Mouse (Mus musculus) c-Kit-negative CD71-positive TER-119-positive erythroid progenitor cells, embryonic 14.5 days (primary cell): ENCODE results near the gene Amy2a5.
"Not testable (repeated sequence)": the region's sequence is repeated elsewhere in the genome, so short reads cannot be mapped to it uniquely, and the experiment has no call there.

Experiments used
- DNase-seq: peaks from one replicate; pipeline ENCODE4 v3.0.0-alpha.2; 2013; ENCODE audit warnings: low read depth, low spot score

Amy2a5 gene

GRCm38 (mm10) chr3:113258737-113259136 lies at the start of gene Amy2a5:
Amy2a5 (minus strand) TSS chr3:113258837.
- DNase-seq: not testable (repeated sequence)

GRCm38 (mm10) chr3:113291349-113291748 lies 32.7 kb upstream of the Amy2a5 start, which contains the start of gene Amy2a4:
Amy2a4 (minus strand) TSS chr3:113291449.
- not testable (repeated sequence) for DNase-seq

GRCm38 (mm10) chr3:113280285-113280684 lies 21.6 kb upstream of the Amy2a5 start:
- not testable (repeated sequence) for DNase-seq

- not testable (repeated sequence) for DNase-seq
Measured at GRCm38 (mm10) chr3:113279586-113279985, 20.9 kb upstream of the Amy2a5 start.

- DNase-seq: no peak
Measured at GRCm38 (mm10) chr3:113227115-113227514, 31.5 kb downstream of the Amy2a5 start.
